Mouse (Mus musculus) ES-E14 (cell line): ENCODE results near the gene Wnt3. TPM values are rescaled to one million over a fixed set of nuclear protein-coding genes. Genes with fewer than 3 reads are reported as not detected.

Experiments
- DNase-seq: peaks from one replicate; pipeline ENCODE4 v3.0.0-alpha.2; 2013; ENCODE audit warnings: low read depth, low spot score
- H3K27ac ChIP-seq: 2 replicates; pipeline ENCODE4 v1.5.1; 2012; ENCODE audit warnings: low read depth, mild to moderate bottlenecking, low read length, moderate library complexity, mixed read lengths; ENCODE audit not compliant: poor library complexity, insufficient read depth, severe bottlenecking
- H3K36me3 ChIP-seq: 2 replicates; pipeline ENCODE4 v1.6.1; 2012; ENCODE audit warnings: mild to moderate bottlenecking, low read length, moderate library complexity, mixed read lengths; ENCODE audit not compliant: control insufficient read depth, poor library complexity, insufficient read depth, severe bottlenecking
- H3K4me1 ChIP-seq, 2 experiments: fragments of 150-350 bp in 1 of 2; sonication (generic) in 1 of 2; 2 replicates each; pipeline ENCODE4 v1.6.1; 2012; ENCODE audit warnings: low read length in 2 of 2, mild to moderate bottlenecking in 1 of 2, mixed read lengths in 1 of 2; ENCODE audit not compliant: control insufficient read depth in 2 of 2, insufficient read depth in 2 of 2, poor library complexity in 1 of 2
- H3K4me3 ChIP-seq, 2 experiments: fragments of 150-350 bp in 1 of 2; sonication (generic) in 1 of 2; 2 replicates each; pipeline ENCODE4 v1.5.1; 2012; ENCODE audit warnings: low read length in 2 of 2, low read depth in 1 of 2, mild to moderate bottlenecking in 1 of 2, mixed read lengths in 1 of 2; ENCODE audit not compliant: insufficient read depth in 1 of 2, poor library complexity in 1 of 2, severe bottlenecking in 1 of 2
- H3K9ac ChIP-seq: 2 replicates; pipeline ENCODE4 v1.6.1; 2012; ENCODE audit warnings: low read depth, mild to moderate bottlenecking, low read length, mixed read lengths; ENCODE audit not compliant: poor library complexity, insufficient read depth, severe bottlenecking
- H3K9me3 ChIP-seq: fragments of 150-350 bp; sonication (generic); 2 replicates; pipeline ENCODE4 v1.6.1; 2012; ENCODE audit warnings: low read depth, mild to moderate bottlenecking, low read length; ENCODE audit not compliant: control insufficient read depth, insufficient read depth
- CHD2 ChIP-seq: IDR thresholded peaks from 2 replicates; pipeline ENCODE4 v1.6.1; 2014; ENCODE audit warnings: mild to moderate bottlenecking, low read depth, low read length, inconsistent platforms
- HCFC1 ChIP-seq: IDR thresholded peaks from 2 replicates; pipeline ENCODE4 v1.6.1; 2012; ENCODE audit warnings: low read length, inconsistent platforms, borderline replicate concordance; ENCODE audit not compliant: insufficient read depth
- MAFK ChIP-seq: IDR thresholded peaks from 2 replicates; pipeline ENCODE4 v1.6.1; 2014; ENCODE audit warnings: mild to moderate bottlenecking, low read depth, low read length, inconsistent platforms; ENCODE audit not compliant: insufficient read depth
- ZC3H11A ChIP-seq: IDR thresholded peaks from 2 replicates; pipeline ENCODE4 v1.6.1; 2012; ENCODE audit warnings: low read depth, mild to moderate bottlenecking, inconsistent platforms, low read length, borderline replicate concordance
- ZNF384 ChIP-seq: IDR thresholded peaks from 2 replicates; pipeline ENCODE4 v1.6.1; 2012; ENCODE audit warnings: low read depth, low read length, inconsistent platforms
- in situ Hi-C, 2 experiments: fragments of 600-800 bp; cut with MboI; formaldehyde crosslinking; loops; one replicate each; pipeline ENCODE4 v1.15.1; 2025; ENCODE audit warnings: low sequenced_read_pairs in 2 of 2, inconsistent platforms in 1 of 2; ENCODE audit not compliant: unreplicated experiment in 2 of 2
- total RNA-seq: library from RNA; depleted of rRNA; stranded (reverse); fragments of 300-350 nt; gene quantifications from 2 replicates; pipeline ENCODE4 v1.2.3, GENCODE M21; 2012

The Wnt3 gene
- total RNA-seq, 1 experiment = 7.5 TPM

DNA sequence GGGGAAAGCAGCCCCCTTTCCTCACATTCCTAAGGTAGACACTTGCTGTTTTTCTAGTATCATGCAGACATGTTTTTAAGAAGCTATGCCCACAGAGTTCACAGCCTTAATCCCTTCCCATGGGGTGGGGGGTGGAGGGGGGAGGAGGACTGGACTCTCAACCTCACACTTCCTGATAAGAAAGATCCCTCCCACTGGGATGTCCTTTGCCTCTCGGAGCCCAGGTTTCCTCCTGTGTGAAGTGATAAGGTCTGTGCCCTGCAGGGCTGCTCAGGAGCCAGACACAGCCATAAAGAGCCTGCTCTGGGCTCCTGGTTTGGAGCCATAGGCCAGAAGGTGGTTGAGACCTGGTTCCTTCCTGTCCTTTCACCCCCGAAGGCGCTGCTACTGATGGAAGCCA lies 40.9 kb downstream of the Wnt3 start:
- no peak for TF ChIP-seq ZC3H11A
- TF ChIP-seq CHD2 = no peak
- no peak for TF ChIP-seq ZNF384
- no peak for TF ChIP-seq HCFC1
- TF ChIP-seq MAFK = no peak
- Histone ChIP-seq H3K4me1 (peaks cover 0 to 16% of the 10 kb centered on the region in 2 experiments; a peak in 2 of 4 replicates), H3K36me3 (no peaks in the 10 kb centered on the region), H3K9me3 (no peaks in the 10 kb centered on the region), H3K27ac (no peak overlapping the region), H3K4me3 (no peak overlapping the region), H3K9ac (no peak overlapping the region)
- no peak for DNase-seq
- in situ Hi-C loops = no loop called here

- H3K4me1 ChIP-seq = peaks cover 0 to 11% of the 10 kb centered on the region in 2 experiments; a peak in 2 of 4 replicates
- DNase-seq = no peak
- no peak overlapping the region for H3K9ac ChIP-seq
- no peaks in the 10 kb centered on the region for H3K36me3 ChIP-seq
- no peak overlapping the region for H3K4me3 ChIP-seq
- H3K27ac ChIP-seq = no peak overlapping the region
- in situ Hi-C loops = no loop called here
- TF ChIP-seq HCFC1 (no peak), ZNF384 (no peak), MAFK (no peak), CHD2 (no peak), ZC3H11A (no peak)
- H3K9me3 ChIP-seq = no peaks in the 10 kb centered on the region
Observed at GRCm38 (mm10) chr11:103815986-103816385, 42.0 kb downstream of the Wnt3 start.

DNA sequence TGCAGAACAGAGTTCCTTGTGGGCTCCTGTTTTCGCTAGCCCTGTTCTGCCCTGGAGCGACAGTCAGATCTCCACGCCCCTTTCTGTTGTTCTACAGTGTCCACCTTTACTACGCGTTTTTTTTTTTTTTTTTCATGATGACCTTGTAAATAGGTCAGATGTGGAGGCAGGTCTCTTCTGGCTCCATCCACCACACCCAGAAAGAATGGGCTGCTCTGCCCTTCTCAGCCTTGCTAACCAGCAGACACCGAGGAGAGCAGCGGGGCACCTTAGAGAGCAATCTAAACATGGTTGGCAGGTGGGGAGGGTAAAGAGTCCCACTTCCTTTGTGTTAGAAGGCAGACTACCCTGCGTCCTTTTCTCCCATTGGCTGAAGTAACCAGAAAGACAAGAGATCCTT lies 42.8 kb downstream of the Wnt3 start:
- peak; percentile 55 for DNase-seq
- in situ Hi-C loops = no loop called here
- H3K27ac ChIP-seq = no peak overlapping the region
- H3K4me1 ChIP-seq = peaks cover 0 to 7% of the 10 kb centered on the region in 2 experiments; a peak in 2 of 4 replicates
- H3K36me3 ChIP-seq = 0 out of 2 replicates have a peak, but pooled peaks cover 2% of the 10 kb centered on the region
- no peaks in the 10 kb centered on the region for H3K9me3 ChIP-seq
- no peak overlapping the region for H3K4me3 ChIP-seq
- peak; percentile 92 for TF ChIP-seq ZNF384
- no peak for TF ChIP-seq MAFK
- TF ChIP-seq HCFC1 = no peak
- H3K9ac ChIP-seq = no peak overlapping the region

DNA sequence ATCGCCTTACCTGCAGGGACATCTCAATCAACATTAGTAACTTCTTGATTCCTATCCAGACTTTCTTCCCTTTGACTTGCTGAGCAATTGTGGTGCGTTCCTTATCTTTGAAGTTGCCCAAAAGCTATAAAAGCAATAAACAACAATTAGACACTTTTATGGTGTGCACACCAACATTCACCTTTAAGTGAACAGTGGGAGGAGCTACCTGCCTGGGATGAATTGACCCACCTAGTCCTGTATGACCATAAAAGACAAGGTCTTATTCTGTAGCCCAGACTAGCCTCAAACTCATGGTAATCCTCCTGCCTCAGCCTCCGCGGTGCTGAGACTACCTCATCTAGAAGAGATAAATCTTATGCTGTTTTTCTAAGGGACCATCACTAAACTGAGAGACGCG lies 53.3 kb downstream of the Wnt3 start:
- DNase-seq = no peak
- Histone ChIP-seq H3K4me1 (peaks cover 1 to 25% of the 10 kb centered on the region in 2 experiments; a peak in 2 of 4 replicates), H3K9me3 (no peaks in the 10 kb centered on the region), H3K9ac (no peak overlapping the region), H3K4me3 (no peak overlapping the region), H3K27ac (no peak overlapping the region), H3K36me3 (peaks cover 17% of the 10 kb centered on the region; the same call in 1 of the 2 replicates)
- in situ Hi-C loops = no loop called here
- TF ChIP-seq CHD2 = no peak
- TF ChIP-seq HCFC1 = no peak
- no peak for TF ChIP-seq ZC3H11A
- TF ChIP-seq ZNF384 = no peak
- no peak for TF ChIP-seq MAFK

GRCm38 (mm10) chr11:103828866-103829265 lies 54.9 kb downstream of the Wnt3 start:
- in situ Hi-C loops = no loop called here
- no peak overlapping the region for H3K4me3 ChIP-seq
- no peak overlapping the region for H3K27ac ChIP-seq

More at GRCm38 (mm10) chr11:103828866-103829265, 54.9 kb downstream of the Wnt3 start:
- H3K9me3 ChIP-seq = no peaks in the 10 kb centered on the region
- TF ChIP-seq HCFC1 (no peak), ZNF384 (no peak), ZC3H11A (no peak), MAFK (no peak), CHD2 (no peak)
- H3K9ac ChIP-seq = no peak overlapping the region
- H3K4me1 ChIP-seq = peaks cover 1 to 30% of the 10 kb centered on the region in 2 experiments; a peak in 2 of 4 replicates
- peaks cover 9% of the 10 kb centered on the region; the same call in 1 of the 2 replicates for H3K36me3 ChIP-seq
- DNase-seq = no peak
